Mouse (Mus musculus): ENCODE measurements around the gene Naif1. TPM values are rescaled to one million over a fixed set of nuclear protein-coding genes. Genes with fewer than 3 reads are reported as not detected.

Gene Naif1
- total RNA-seq (2014; rRNA removed) (3.8 and 4.5 TPM in 2 replicates), polyA plus RNA-seq (2015; fragmentation: Nextera tagmentation; extraction: Ambion mirVana) (2.4 and 3.9 TPM in 2 replicates)

- Histone ChIP-seq H3K9me3 (ENCODE audit: low read length) (no peaks in the 10 kb centered on the region), H3K27ac (ENCODE audit: low read depth, low read length) (peak within 1 kb of the TSS; percentile 80), H3K4me1 (ENCODE audit: insufficient read depth) (peaks cover 12% of the 10 kb centered on the region), H3K4me2 (ENCODE audit: low read depth) (peak within 1 kb of the TSS; percentile 66), H3K27me3 (ENCODE audit: insufficient read depth, low read length) (no peaks in the 10 kb centered on the region), H3K36me3 (ENCODE audit: insufficient read depth) (0 out of 2 replicates have a peak, but pooled peaks cover 2% of the 10 kb centered on the region), H3K4me3 (ENCODE audit: low read depth, low read length) (peak within 1 kb of the TSS; percentile 86), H3K9ac (peak within 1 kb of the TSS; percentile 77)
- ATAC-seq (no peak), DNase-seq (no peak)
- WGBS = 72% methylated on average over 15 of the region's 15 CpGs
- TF ChIP-seq CTCF (IDR thresholded peaks at IDR 0.05; ENCODE audit: low read depth) = no peak
These were observed at the start of gene Naif1 for GRCm38 (mm10) chr2:32449761-32450754. Gene Naif1 (plus strand): TSS chr2:32450457.

- Histone ChIP-seq H3K36me3 (ENCODE audit: insufficient read depth) (peaks cover 32% of the 10 kb centered on the region), H3K4me3 (ENCODE audit: low read depth, low read length) (no peak overlapping the region), H3K27ac (ENCODE audit: low read depth, low read length) (no peak overlapping the region), H3K27me3 (ENCODE audit: insufficient read depth, low read length) (no peaks in the 10 kb centered on the region), H3K4me2 (ENCODE audit: low read depth) (no peak overlapping the region), H3K9ac (no peak overlapping the region), H3K9me3 (ENCODE audit: low read length) (no peaks in the 10 kb centered on the region), H3K4me1 (ENCODE audit: insufficient read depth) (no peaks in the 10 kb centered on the region)
- WGBS = 14% methylated on average over 2 of the region's 2 CpGs
- TF ChIP-seq CTCF (IDR thresholded peaks at IDR 0.05; ENCODE audit: low read depth) = peak; percentile 100
- ATAC-seq = peak; percentile 66; the same call in 1 of the 2 replicates
- peak; percentile 98 for DNase-seq
These were observed 45.6 kb upstream of the Naif1 start for GRCm38 (mm10) chr2:32404663-32405062.

- Histone ChIP-seq H3K4me1 (ENCODE audit: insufficient read depth) (no peaks in the 10 kb centered on the region), H3K27me3 (ENCODE audit: insufficient read depth, low read length) (no peaks in the 10 kb centered on the region), H3K36me3 (ENCODE audit: insufficient read depth) (peaks cover 8% of the 10 kb centered on the region), H3K27ac (ENCODE audit: low read depth, low read length) (no peak overlapping the region), H3K4me2 (ENCODE audit: low read depth) (no peak overlapping the region), H3K9me3 (ENCODE audit: low read length) (no peaks in the 10 kb centered on the region), H3K4me3 (ENCODE audit: low read depth, low read length) (no peak overlapping the region), H3K9ac (no peak overlapping the region)
- DNase-seq (no peak), ATAC-seq (no peak)
- no peak for TF ChIP-seq CTCF (IDR thresholded peaks at IDR 0.05; ENCODE audit: low read depth)
- WGBS = 81% methylated on average over 7 of the region's 7 CpGs
These were observed 43.0 kb upstream of the Naif1 start for GRCm38 (mm10) chr2:32407144-32407824.

GRCm38 (mm10) chr2:32408429-32409424 is 41.5 kb upstream of the Naif1 start:
- Histone ChIP-seq H3K9ac (no peak overlapping the region), H3K4me2 (ENCODE audit: low read depth) (no peak overlapping the region), H3K36me3 (ENCODE audit: insufficient read depth) (no peaks in the 10 kb centered on the region; the same call in 1 of the 2 replicates), H3K27me3 (ENCODE audit: insufficient read depth, low read length) (no peaks in the 10 kb centered on the region), H3K27ac (ENCODE audit: low read depth, low read length) (no peak overlapping the region), H3K4me1 (ENCODE audit: insufficient read depth) (no peaks in the 10 kb centered on the region), H3K4me3 (ENCODE audit: low read depth, low read length) (no peak overlapping the region), H3K9me3 (ENCODE audit: low read length) (no peaks in the 10 kb centered on the region)
- no peak for TF ChIP-seq CTCF (IDR thresholded peaks at IDR 0.05; ENCODE audit: low read depth)
- DNase-seq = no peak
- WGBS = 71% methylated on average over 25 of the region's 25 CpGs
- no peak for ATAC-seq

GRCm38 (mm10) chr2:32411407-32411806 is 38.9 kb upstream of the Naif1 start:
- DNase-seq (no peak), ATAC-seq (no peak)
- Histone ChIP-seq H3K4me3 (ENCODE audit: low read depth, low read length) (no peak overlapping the region), H3K4me1 (ENCODE audit: insufficient read depth) (no peaks in the 10 kb centered on the region), H3K9me3 (ENCODE audit: low read length) (no peaks in the 10 kb centered on the region), H3K27ac (ENCODE audit: low read depth, low read length) (no peak overlapping the region), H3K4me2 (ENCODE audit: low read depth) (no peak overlapping the region), H3K9ac (no peak overlapping the region), H3K36me3 (ENCODE audit: insufficient read depth) (peaks cover 25% of the 10 kb centered on the region), H3K27me3 (ENCODE audit: insufficient read depth, low read length) (no peaks in the 10 kb centered on the region)
- TF ChIP-seq CTCF (IDR thresholded peaks at IDR 0.05; ENCODE audit: low read depth) = no peak
- 81% methylated on average over 7 of the region's 7 CpGs for WGBS

Measured in forebrain, postnatal 0 days (tissue).